Mouse (Mus musculus): Measurements from ENCODE around the gene Pdzd8. TPM values are rescaled to one million over a fixed set of nuclear protein-coding genes. Genes with fewer than 3 reads are reported as not detected.

The Pdzd8 gene
- polyA plus RNA-seq, 1 experiment from 2014 or later, result 12.6 TPM

GRCm38 (mm10) chr19:59342964-59343363 is 2.6 kb downstream of the Pdzd8 start:
- H3K4me2 ChIP-seq (ENCODE audit: low read length), result peak overlapping the region; percentile 99
- peaks cover 4 to 40% of the 10 kb centered on the region in 2 experiments; a peak in 3 of 4 replicates for H3K4me1 ChIP-seq (ENCODE audit: control insufficient read depth in 2 of 2, insufficient read depth in 2 of 2, low read length in 2 of 2)
- WGBS, result 47% methylated on average over 2 of the region's 2 CpGs

GRCm38 (mm10) chr19:59339908-59340307 is 5.7 kb downstream of the Pdzd8 start:
- Histone ChIP-seq H3K9ac (ENCODE audit: low read length) (no peak overlapping the region), H3K27me3 (ENCODE audit: control insufficient read depth, insufficient read depth, low read length) (no peaks in the 10 kb centered on the region), H3K4me3 (ENCODE audit: control insufficient read depth in 1 of 2, insufficient read depth in 1 of 2, low read depth in 1 of 2, low read length in 2 of 2) (no peak overlapping the region), H3K36me3 (ENCODE audit: control insufficient read depth, insufficient read depth, low read length) (no peaks in the 10 kb centered on the region), H3K27ac (replicated peaks in 1 of 2; ENCODE audit: control insufficient read depth in 1 of 2, insufficient read depth in 1 of 2, low read depth in 2 of 2, low read length in 2 of 2) (no peak overlapping the region), H3K4me2 (ENCODE audit: low read length) (no peak overlapping the region), H3K4me1 (ENCODE audit: control insufficient read depth in 2 of 2, insufficient read depth in 2 of 2, low read length in 2 of 2) (peaks cover 2 to 38% of the 10 kb centered on the region in 2 experiments; a peak in 3 of 4 replicates), H3K9me3 (ENCODE audit: control insufficient read depth, low read length) (no peaks in the 10 kb centered on the region)
- 81% methylated on average over 3 of the region's 3 CpGs for WGBS
- ATAC-seq (ENCODE audit: insufficient number of reproducible peaks, insufficient read depth, low FRiP score, low read depth), result no peak

More at GRCm38 (mm10) chr19:59342964-59343363, 2.6 kb downstream of the Pdzd8 start:
- H3K36me3 ChIP-seq (ENCODE audit: control insufficient read depth, insufficient read depth, low read length), result no peaks in the 10 kb centered on the region
- H3K9me3 ChIP-seq (ENCODE audit: control insufficient read depth, low read length), result no peaks in the 10 kb centered on the region
- peak overlapping the region; percentile 95 for H3K9ac ChIP-seq (ENCODE audit: low read length)
- peak overlapping the region in 1 of 2 experiments; percentile 93; a peak in 2 of 4 replicates for H3K4me3 ChIP-seq (ENCODE audit: control insufficient read depth in 1 of 2, insufficient read depth in 1 of 2, low read depth in 1 of 2, low read length in 2 of 2)
- H3K27me3 ChIP-seq (ENCODE audit: control insufficient read depth, insufficient read depth, low read length), result no peaks in the 10 kb centered on the region
- ATAC-seq (ENCODE audit: insufficient number of reproducible peaks, insufficient read depth, low FRiP score, low read depth), result no peak
- H3K27ac ChIP-seq (replicated peaks in 1 of 2; ENCODE audit: control insufficient read depth in 1 of 2, insufficient read depth in 1 of 2, low read depth in 2 of 2, low read length in 2 of 2), result no peak overlapping the region

GRCm38 (mm10) chr19:59337872-59338681 is 7.5 kb downstream of the Pdzd8 start:
- 84% methylated on average over 3 of the region's 3 CpGs for WGBS
- Histone ChIP-seq H3K36me3 (ENCODE audit: control insufficient read depth, insufficient read depth, low read length) (no peaks in the 10 kb centered on the region), H3K4me1 (ENCODE audit: control insufficient read depth in 2 of 2, insufficient read depth in 2 of 2, low read length in 2 of 2) (peaks cover 0 to 23% of the 10 kb centered on the region in 2 experiments; a peak in 3 of 4 replicates), H3K27ac (replicated peaks in 1 of 2; ENCODE audit: control insufficient read depth in 1 of 2, insufficient read depth in 1 of 2, low read depth in 2 of 2, low read length in 2 of 2) (no peak overlapping the region), H3K27me3 (ENCODE audit: control insufficient read depth, insufficient read depth, low read length) (no peaks in the 10 kb centered on the region), H3K9ac (ENCODE audit: low read length) (no peak overlapping the region), H3K4me2 (ENCODE audit: low read length) (no peak overlapping the region), H3K4me3 (ENCODE audit: control insufficient read depth in 1 of 2, insufficient read depth in 1 of 2, low read depth in 1 of 2, low read length in 2 of 2) (no peak overlapping the region), H3K9me3 (ENCODE audit: control insufficient read depth, low read length) (no peaks in the 10 kb centered on the region)
- no peak for ATAC-seq (ENCODE audit: insufficient number of reproducible peaks, insufficient read depth, low FRiP score, low read depth)

GRCm38 (mm10) chr19:59336655-59337054 is 8.9 kb downstream of the Pdzd8 start:
- H3K9me3 ChIP-seq (ENCODE audit: control insufficient read depth, low read length), result no peaks in the 10 kb centered on the region
- H3K9ac ChIP-seq (ENCODE audit: low read length), result no peak overlapping the region
- no peak overlapping the region for H3K27ac ChIP-seq (replicated peaks in 1 of 2; ENCODE audit: control insufficient read depth in 1 of 2, insufficient read depth in 1 of 2, low read depth in 2 of 2, low read length in 2 of 2)
- H3K4me1 ChIP-seq (ENCODE audit: control insufficient read depth in 2 of 2, insufficient read depth in 2 of 2, low read length in 2 of 2), result peaks cover 0 to 13% of the 10 kb centered on the region in 2 experiments; a peak in 2 of 4 replicates
- ATAC-seq (ENCODE audit: insufficient number of reproducible peaks, insufficient read depth, low FRiP score, low read depth), result no peak
- no peaks in the 10 kb centered on the region for H3K27me3 ChIP-seq (ENCODE audit: control insufficient read depth, insufficient read depth, low read length)
- H3K4me2 ChIP-seq (ENCODE audit: low read length), result no peak overlapping the region
- 100% methylated on average over 1 of the region's 1 CpGs for WGBS
- no peaks in the 10 kb centered on the region for H3K36me3 ChIP-seq (ENCODE audit: control insufficient read depth, insufficient read depth, low read length)
- H3K4me3 ChIP-seq (ENCODE audit: control insufficient read depth in 1 of 2, insufficient read depth in 1 of 2, low read depth in 1 of 2, low read length in 2 of 2), result no peak overlapping the region

GRCm38 (mm10) chr19:59330816-59331225 is 14.8 kb downstream of the Pdzd8 start:
- Histone ChIP-seq H3K4me3 (ENCODE audit: control insufficient read depth in 1 of 2, insufficient read depth in 1 of 2, low read depth in 1 of 2, low read length in 2 of 2) (no peak overlapping the region), H3K36me3 (ENCODE audit: control insufficient read depth, insufficient read depth, low read length) (peaks cover 7% of the 10 kb centered on the region; the same call in 1 of the 2 replicates), H3K9me3 (ENCODE audit: control insufficient read depth, low read length) (no peaks in the 10 kb centered on the region), H3K4me2 (ENCODE audit: low read length) (no peak overlapping the region), H3K27ac (replicated peaks in 1 of 2; ENCODE audit: control insufficient read depth in 1 of 2, insufficient read depth in 1 of 2, low read depth in 2 of 2, low read length in 2 of 2) (no peak overlapping the region), H3K27me3 (ENCODE audit: control insufficient read depth, insufficient read depth, low read length) (no peaks in the 10 kb centered on the region), H3K4me1 (ENCODE audit: control insufficient read depth in 2 of 2, insufficient read depth in 2 of 2, low read length in 2 of 2) (peaks cover 0 to 6% of the 10 kb centered on the region in 2 experiments; a peak in 1 of 4 replicates), H3K9ac (ENCODE audit: low read length) (no peak overlapping the region)
- ATAC-seq (ENCODE audit: insufficient number of reproducible peaks, insufficient read depth, low FRiP score, low read depth), result no peak

GRCm38 (mm10) chr19:59321990-59322389 is 23.6 kb downstream of the Pdzd8 start, which contains the start of gene Rps12-ps3:
Gene Rps12-ps3, plus strand, starts transcription at chr19:59322290.
- Histone ChIP-seq H3K4me1 (ENCODE audit: control insufficient read depth in 2 of 2, insufficient read depth in 2 of 2, low read length in 2 of 2) (peaks cover 0 to 3% of the 10 kb centered on the region in 2 experiments; a peak in 2 of 4 replicates), H3K9me3 (ENCODE audit: control insufficient read depth, low read length) (no peaks in the 10 kb centered on the region), H3K4me2 (ENCODE audit: low read length) (no peak within 1 kb of the TSS), H3K4me3 (ENCODE audit: control insufficient read depth in 1 of 2, insufficient read depth in 1 of 2, low read depth in 1 of 2, low read length in 2 of 2) (no peak within 1 kb of the TSS), H3K9ac (ENCODE audit: low read length) (no peak within 1 kb of the TSS), H3K27me3 (ENCODE audit: control insufficient read depth, insufficient read depth, low read length) (no peaks in the 10 kb centered on the region), H3K27ac (replicated peaks in 1 of 2; ENCODE audit: control insufficient read depth in 1 of 2, insufficient read depth in 1 of 2, low read depth in 2 of 2, low read length in 2 of 2) (no peak within 1 kb of the TSS), H3K36me3 (ENCODE audit: control insufficient read depth, insufficient read depth, low read length) (peaks cover 8% of the 10 kb centered on the region; the same call in 1 of the 2 replicates)
- 94% methylated on average over 12 of the region's 14 CpGs for WGBS
- no peak for ATAC-seq (ENCODE audit: insufficient number of reproducible peaks, insufficient read depth, low FRiP score, low read depth)

- H3K9ac ChIP-seq (ENCODE audit: low read length), result no peak overlapping the region
- H3K36me3 ChIP-seq (ENCODE audit: control insufficient read depth, insufficient read depth, low read length), result peaks cover 6% of the 10 kb centered on the region; the same call in 1 of the 2 replicates
- no peaks in the 10 kb centered on the region for H3K4me1 ChIP-seq (ENCODE audit: control insufficient read depth in 2 of 2, insufficient read depth in 2 of 2, low read length in 2 of 2)
- no peak for ATAC-seq (ENCODE audit: insufficient number of reproducible peaks, insufficient read depth, low FRiP score, low read depth)
- H3K27me3 ChIP-seq (ENCODE audit: control insufficient read depth, insufficient read depth, low read length), result no peaks in the 10 kb centered on the region
- H3K4me2 ChIP-seq (ENCODE audit: low read length), result no peak overlapping the region
- no peak overlapping the region for H3K27ac ChIP-seq (replicated peaks in 1 of 2; ENCODE audit: control insufficient read depth in 1 of 2, insufficient read depth in 1 of 2, low read depth in 2 of 2, low read length in 2 of 2)
- H3K9me3 ChIP-seq (ENCODE audit: control insufficient read depth, low read length), result no peaks in the 10 kb centered on the region
- no peak overlapping the region for H3K4me3 ChIP-seq (ENCODE audit: control insufficient read depth in 1 of 2, insufficient read depth in 1 of 2, low read depth in 1 of 2, low read length in 2 of 2)
These were observed 29.0 kb downstream of the Pdzd8 start for GRCm38 (mm10) chr19:59316571-59316970.
